Mouse (Mus musculus) liver, embryonic 14.5 days (tissue): ENCODE measurements around the gene Nudt4. TPM values are rescaled to one million over a fixed set of nuclear protein-coding genes. Genes with fewer than 3 reads are reported as not detected.

Experiments used
- ATAC-seq: fragments of 200-750 bp; cut with Nextera tagmentation; 2 replicates; pipeline ENCODE4 v1.8.0; 2017; ENCODE audit warnings: moderate number of reproducible peaks, mild to moderate bottlenecking, moderate library complexity; ENCODE audit not compliant: insufficient read depth
- DNase-seq, 3 experiments: peaks; one replicate each; pipeline ENCODE4 v3.0.0-alpha.2; 2012 to 2013; ENCODE audit warnings: low read depth in 3 of 3, low spot score in 3 of 3
- H3K27ac ChIP-seq: fragments of 300-500 bp; sonication (generic); 2 replicates; pipeline ENCODE4 v1.5.1; 2014; ENCODE audit warnings: moderate library complexity, mild to moderate bottlenecking, control low read depth, inconsistent platforms
- H3K27me3 ChIP-seq: fragments of 300-500 bp; sonication (generic); 2 replicates; pipeline ENCODE4 v1.6.1; 2014; ENCODE audit warnings: mild to moderate bottlenecking, low read length, moderate library complexity; ENCODE audit not compliant: control insufficient read depth, insufficient read depth
- H3K36me3 ChIP-seq: fragments of 300-500 bp; sonication (generic); replicated peaks from 2 replicates; pipeline ENCODE4 v1.6.1; 2014; ENCODE audit warnings: low read depth; ENCODE audit not compliant: control insufficient read depth, insufficient read depth
- H3K4me1 ChIP-seq, 2 experiments: fragments of 200-500 bp in 1 of 2; fragments of 300-500 bp in 1 of 2; sonication (generic) in 1 of 2; replicated peaks; 2 replicates each; pipeline ENCODE4 v1.6.1; 2012 to 2014; ENCODE audit warnings: antibody characterized with exemption in 1 of 2, inconsistent platforms in 1 of 2, low read length in 1 of 2; ENCODE audit not compliant: control insufficient read depth in 2 of 2, insufficient read depth in 2 of 2
- H3K4me2 ChIP-seq: fragments of 300-500 bp; sonication (generic); 2 replicates; pipeline ENCODE4 v1.6.1; 2014; ENCODE audit warnings: low read depth, mild to moderate bottlenecking, control low read depth, moderate library complexity
- H3K4me3 ChIP-seq, 2 experiments: fragments of 200-500 bp in 1 of 2; fragments of 300-500 bp in 1 of 2; sonication (generic) in 1 of 2; 2 replicates each; pipeline ENCODE4 v1.5.1; 2012 to 2014; ENCODE audit warnings: low read depth in 2 of 2, low read length in 2 of 2, mild to moderate bottlenecking in 2 of 2, control low read depth in 1 of 2, inconsistent platforms in 1 of 2, moderate library complexity in 1 of 2; ENCODE audit not compliant: insufficient read depth in 1 of 2
- H3K9ac ChIP-seq: fragments of 300-500 bp; sonication (generic); replicated peaks from 2 replicates; pipeline ENCODE4 v1.6.1; 2014; ENCODE audit warnings: mild to moderate bottlenecking, control low read depth, moderate library complexity
- H3K9me3 ChIP-seq: fragments of 300-500 bp; sonication (generic); 2 replicates; pipeline ENCODE4 v1.6.1; 2016; ENCODE audit warnings: low read length, mixed read lengths; ENCODE audit not compliant: control insufficient read depth
- CTCF ChIP-seq: IDR thresholded peaks from 2 replicates; pipeline ENCODE4 v1.5.1; 2016; ENCODE audit warnings: antibody characterized with exemption, low read depth, control low read depth
- EP300 ChIP-seq: IDR thresholded peaks from 2 replicates; pipeline ENCODE4 v1.6.1; 2016; ENCODE audit warnings: antibody characterized with exemption, low read depth
- WGBS: fragments of 180-500 bp; shearing (Covaris S2); extraction: QIAGEN DNeasy Blood & Tissue Kit; methylation state at CpG from one replicate; pipeline ENCODE4 v1.1.7; 2014; ENCODE audit not compliant: insufficient replicate concordance; 5-methylcytosine and 5-hydroxymethylcytosine counted together
- microRNA-seq: library from miRNA; unstranded; fragments of <30 nt; microRNA quantifications from one replicate; pipeline ENCODE4, GENCODE M21; 2016
- polyA plus RNA-seq, 2 experiments: library from polyadenylated mRNA; depleted of rRNA in 1 of 2; stranded (reverse) in 1 of 2; unstranded in 1 of 2; fragments of >200 nt; fragmentation: Nextera tagmentation in 1 of 2; extraction: Ambion mirVana in 1 of 2; gene quantifications; 2 replicates each; pipeline versions ENCODE4 v1.2.1 to v1.2.3; 2012 to 2014

Gene Nudt4
- polyA plus RNA-seq, 2 experiments: 49.7 to 95.5 TPM

- no peak for TF ChIP-seq CTCF
- no peak for TF ChIP-seq EP300
- no peak overlapping the region for H3K9ac ChIP-seq
- 23% methylated on average over 1 of the region's 1 CpGs for WGBS
- no peak overlapping the region for H3K4me3 ChIP-seq
- peaks cover 5 to 8% of the 10 kb centered on the region in 2 experiments for H3K4me1 ChIP-seq
- no peak overlapping the region for H3K27ac ChIP-seq
- H3K9me3 ChIP-seq: no peaks in the 10 kb centered on the region
- no peak overlapping the region for H3K4me2 ChIP-seq
- DNase-seq (no peak), ATAC-seq (no peak)
- H3K36me3 ChIP-seq: no peaks in the 10 kb centered on the region
- no peaks in the 10 kb centered on the region for H3K27me3 ChIP-seq
Observed at GRCm38 (mm10) chr10:95504341-95504740, 59.6 kb downstream of the Nudt4 start.

GRCm38 (mm10) chr10:95503443-95504235 is 60.3 kb downstream of the Nudt4 start:
- no peaks in the 10 kb centered on the region for H3K36me3 ChIP-seq
- no peak for DNase-seq
- WGBS: 77% methylated on average over 14 of the region's 14 CpGs
- no peak overlapping the region for H3K4me3 ChIP-seq
- TF ChIP-seq CTCF (no peak), EP300 (no peak)
- no peaks in the 10 kb centered on the region for H3K9me3 ChIP-seq
- H3K9ac ChIP-seq: no peak overlapping the region
- H3K27ac ChIP-seq: no peak overlapping the region
- no peaks in the 10 kb centered on the region for H3K27me3 ChIP-seq
- ATAC-seq: no peak
- H3K4me1 ChIP-seq: peaks cover 5 to 8% of the 10 kb centered on the region in 2 experiments
- H3K4me2 ChIP-seq: no peak overlapping the region

- Histone ChIP-seq H3K9ac (peak within 1 kb of the TSS; percentile 55), H3K4me3 (peak within 1 kb of the TSS; percentile 60 to 95), H3K9me3 (no peaks in the 10 kb centered on the region), H3K27me3 (no peaks in the 10 kb centered on the region), H3K27ac (0 out of 2 replicates have a peak within 1 kb of the TSS, but pooled peaks have one; percentile 12), H3K4me1 (peaks cover 5 to 8% of the 10 kb centered on the region in 2 experiments), H3K36me3 (no peaks in the 10 kb centered on the region; the same call in 1 of the 2 replicates), H3K4me2 (peak within 1 kb of the TSS; percentile 82)
- DNase-seq: peak; percentile 76 to 77 (median 77)
- ATAC-seq: peak; percentile 94
- TF ChIP-seq EP300 (no peak), CTCF (no peak)
- WGBS: under 1% methylated on average over 35 of the region's 35 CpGs
Observed at GRCm38 (mm10) chr10:95501463-95502081, 62.4 kb downstream of the Nudt4 start, which contains the start of gene Mrpl42. Mrpl42 (minus strand) TSS chr10:95501940.

DNA sequence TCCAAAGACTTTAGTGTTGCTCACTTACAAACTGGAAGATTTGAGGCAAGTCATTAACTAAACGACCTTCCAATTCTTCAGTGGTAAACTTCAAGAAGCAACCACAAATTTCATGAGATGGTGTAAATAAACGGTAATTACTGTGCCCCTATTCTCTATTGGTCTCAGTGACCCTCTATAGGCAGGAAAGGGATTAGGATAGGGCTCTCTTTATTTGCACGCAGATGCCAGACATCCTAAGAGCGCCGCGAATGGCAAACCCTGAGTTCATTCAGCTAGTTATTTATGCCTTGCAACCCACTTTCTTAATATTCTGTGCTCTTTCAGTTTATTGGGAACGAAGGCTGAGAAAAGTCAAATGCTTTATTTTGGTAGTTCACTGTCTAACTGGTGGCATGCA is 62.9 kb downstream of the Nudt4 start:
- H3K27ac ChIP-seq: 0 out of 2 replicates have a peak overlapping the region, but pooled peaks have one; percentile 12
- no peak for TF ChIP-seq EP300
- TF ChIP-seq CTCF: no peak
- no peak for ATAC-seq

More for the DNA sequence above, 62.9 kb downstream of the Nudt4 start:
- Histone ChIP-seq H3K27me3 (no peaks in the 10 kb centered on the region), H3K4me1 (peaks cover 5 to 8% of the 10 kb centered on the region in 2 experiments), H3K36me3 (no peaks in the 10 kb centered on the region; the same call in 1 of the 2 replicates), H3K4me3 (peak overlapping the region; percentile 60 to 95), H3K9ac (peak overlapping the region; percentile 55), H3K4me2 (peak overlapping the region; percentile 82), H3K9me3 (no peaks in the 10 kb centered on the region)
- DNase-seq: no peak
- 2% methylated on average over 7 of the region's 7 CpGs for WGBS

Small RNA genes lying within 50 kb of the gene (microRNA-seq; reads per million reads assigned to microRNA genes)
- 56.6 reads per million, percentile 41 among the genes with 10 or more reads in this experiment for gene Mir3058

Other genes starting within 250 kb of the Nudt4 start
- 2.3 and 3.6 TPM in 2 replicates for gene Cradd, start 240.0 kb downstream of the Nudt4 start, polyA plus RNA-seq (2012; rRNA removed)
- gene Cradd, start 240.0 kb downstream of the Nudt4 start, polyA plus RNA-seq (2014; fragmentation: Nextera tagmentation; extraction: Ambion mirVana): 3.2 and 5.4 TPM in 2 replicates
- 1.4 and 1.5 TPM in 2 replicates for gene Socs2, start 147.0 kb downstream of the Nudt4 start, polyA plus RNA-seq (2012; rRNA removed)
- 4.9 and 5.4 TPM in 2 replicates for gene Socs2, start 147.0 kb downstream of the Nudt4 start, polyA plus RNA-seq (2014; fragmentation: Nextera tagmentation; extraction: Ambion mirVana)
- 110 and 137 TPM in 2 replicates for gene Mrpl42, start 62.2 kb downstream of the Nudt4 start, polyA plus RNA-seq (2012; rRNA removed)
- 217 and 225 TPM in 2 replicates for gene Mrpl42, start 62.2 kb downstream of the Nudt4 start, polyA plus RNA-seq (2014; fragmentation: Nextera tagmentation; extraction: Ambion mirVana)
- 50.1 and 78.2 TPM in 2 replicates for gene Ube2n, start 49.0 kb downstream of the Nudt4 start, polyA plus RNA-seq (2012; rRNA removed)
- 134 and 137 TPM in 2 replicates for gene Ube2n, start 49.0 kb downstream of the Nudt4 start, polyA plus RNA-seq (2014; fragmentation: Nextera tagmentation; extraction: Ambion mirVana)
- not detected in 2 replicates for gene Anapc15-ps, start 109.3 kb upstream of the Nudt4 start, polyA plus RNA-seq (2012; rRNA removed)
- gene Anapc15-ps, start 109.3 kb upstream of the Nudt4 start, polyA plus RNA-seq (2014; fragmentation: Nextera tagmentation; extraction: Ambion mirVana): not detected in 2 replicates